Mouse (Mus musculus): ENCODE measurements at regions not wholly inside any gene's neighbourhood (a gene's known extent, or its start where the extent isn't known, plus 50 kb on each side); places are given as distances from the start of the nearest gene placed in this dataset.

DNA sequence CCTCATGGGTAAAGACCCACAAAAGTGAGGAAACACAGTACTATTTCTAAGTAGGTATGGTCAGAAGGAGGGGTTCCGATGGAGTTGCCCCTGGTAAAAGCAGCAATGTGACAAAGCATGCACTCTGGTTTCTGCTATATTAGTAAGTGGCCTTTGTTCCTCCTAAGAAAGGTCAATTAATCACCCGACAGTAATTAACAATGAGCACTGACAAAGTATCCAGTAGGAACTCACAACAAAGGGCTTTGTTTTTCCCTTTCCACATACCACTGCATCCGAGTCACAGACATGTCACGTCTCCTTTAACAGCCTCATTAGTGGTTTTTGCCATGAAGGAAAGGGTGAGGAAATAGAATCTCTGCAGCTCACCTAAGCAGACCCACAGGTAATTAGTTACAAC is 206.2 kb downstream of the Lnpk start:
- TF ChIP-seq CTCF (IDR thresholded peaks at IDR 0.05; ENCODE audit: borderline replicate concordance, insufficient read depth, low read length) (no peak), POLR2A (IDR thresholded peaks at IDR 0.05; ENCODE audit: low read depth, low read length) (no peak)
- Histone ChIP-seq H3K4me1 (ENCODE audit: control insufficient read depth, insufficient read depth, low read length) (no peaks in the 10 kb centered on the region), H3K27ac (ENCODE audit: insufficient read depth, low read length) (no peak overlapping the region), H3K4me3 (ENCODE audit: insufficient read depth, low read length) (no peak overlapping the region)

DNA sequence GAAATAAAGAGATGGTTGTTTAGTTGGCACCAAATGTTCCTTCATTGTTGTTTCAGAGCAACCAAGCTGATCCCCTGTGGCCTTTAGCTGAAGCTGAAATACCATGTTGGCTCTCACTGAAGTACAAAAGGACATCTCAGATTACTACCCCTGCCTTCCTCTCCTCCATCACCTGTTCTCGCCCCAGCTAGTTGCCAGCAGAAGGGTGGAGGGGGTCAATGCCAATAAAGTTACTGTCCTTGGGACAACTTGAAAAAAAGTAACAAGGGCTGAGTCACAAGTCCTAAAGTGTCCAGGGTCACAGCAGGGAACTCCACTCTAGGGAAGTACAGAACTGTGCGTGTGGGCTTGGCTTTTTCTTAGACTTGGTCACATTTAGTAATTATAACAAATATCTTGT is 216.0 kb downstream of the Lnpk start:
- no peak overlapping the region for H3K27ac ChIP-seq (ENCODE audit: insufficient read depth, low read length)
- no peak for TF ChIP-seq CTCF (IDR thresholded peaks at IDR 0.05; ENCODE audit: borderline replicate concordance, insufficient read depth, low read length)
- TF ChIP-seq POLR2A (IDR thresholded peaks at IDR 0.05; ENCODE audit: low read depth, low read length) = no peak
- H3K4me3 ChIP-seq (ENCODE audit: insufficient read depth, low read length) = no peak overlapping the region
- H3K4me1 ChIP-seq (ENCODE audit: control insufficient read depth, insufficient read depth, low read length) = no peaks in the 10 kb centered on the region

DNA sequence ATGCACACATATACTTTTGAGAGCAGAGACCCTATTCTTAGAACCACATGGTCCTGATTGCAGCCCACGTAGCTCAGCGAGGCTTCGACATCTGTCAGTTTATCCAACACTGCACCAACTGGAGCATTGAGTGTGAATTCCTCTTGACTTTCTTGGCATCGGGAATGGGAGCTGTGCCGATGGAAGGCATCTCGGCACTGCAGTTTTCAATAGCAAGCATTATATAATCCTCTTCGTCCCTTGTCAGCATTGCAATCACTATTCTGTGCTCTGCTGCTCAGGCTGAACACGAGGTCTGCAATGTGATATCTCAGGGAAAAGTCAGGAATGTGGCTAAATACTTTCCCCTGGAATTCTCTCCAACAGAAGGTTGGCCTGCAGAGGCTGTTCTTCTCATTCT is 224.6 kb downstream of the Lnpk start:
- no peak overlapping the region for H3K27ac ChIP-seq (ENCODE audit: insufficient read depth, low read length)
- TF ChIP-seq CTCF (IDR thresholded peaks at IDR 0.05; ENCODE audit: borderline replicate concordance, insufficient read depth, low read length) = no peak
- no peak for TF ChIP-seq POLR2A (IDR thresholded peaks at IDR 0.05; ENCODE audit: low read depth, low read length)

DNA sequence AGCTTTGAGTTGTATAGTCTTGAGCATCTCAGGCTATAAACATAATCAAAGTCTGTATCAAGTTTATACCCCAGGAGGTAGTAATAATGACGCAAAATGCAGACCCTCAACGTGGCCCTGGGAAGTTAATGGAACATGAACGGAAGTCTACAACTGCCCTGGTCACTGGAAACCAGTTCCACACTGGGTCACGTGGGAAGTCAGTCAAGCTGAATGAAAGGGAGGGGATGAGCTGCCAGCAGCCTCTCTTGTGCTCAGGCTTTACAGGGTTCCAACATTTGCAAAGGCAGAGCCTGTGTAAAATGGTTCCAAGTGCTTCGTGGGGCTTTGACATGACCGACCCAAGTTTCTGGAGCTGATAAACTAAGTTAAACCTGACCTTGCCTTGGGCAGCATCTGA is 229.4 kb downstream of the Lnpk start:
- Histone ChIP-seq H3K27ac (ENCODE audit: insufficient read depth, low read length) (no peak overlapping the region), H3K4me1 (ENCODE audit: control insufficient read depth, insufficient read depth, low read length) (0 out of 2 replicates have a peak, but pooled peaks cover 2% of the 10 kb centered on the region), H3K4me3 (ENCODE audit: insufficient read depth, low read length) (no peak overlapping the region)
- no peak for TF ChIP-seq CTCF (IDR thresholded peaks at IDR 0.05; ENCODE audit: borderline replicate concordance, insufficient read depth, low read length)
- TF ChIP-seq POLR2A (IDR thresholded peaks at IDR 0.05; ENCODE audit: low read depth, low read length) = no peak

More for the DNA sequence above, 224.6 kb downstream of the Lnpk start:
- Histone ChIP-seq H3K4me3 (ENCODE audit: insufficient read depth, low read length) (no peak overlapping the region), H3K4me1 (ENCODE audit: control insufficient read depth, insufficient read depth, low read length) (0 out of 2 replicates have a peak, but pooled peaks cover 2% of the 10 kb centered on the region)

DNA sequence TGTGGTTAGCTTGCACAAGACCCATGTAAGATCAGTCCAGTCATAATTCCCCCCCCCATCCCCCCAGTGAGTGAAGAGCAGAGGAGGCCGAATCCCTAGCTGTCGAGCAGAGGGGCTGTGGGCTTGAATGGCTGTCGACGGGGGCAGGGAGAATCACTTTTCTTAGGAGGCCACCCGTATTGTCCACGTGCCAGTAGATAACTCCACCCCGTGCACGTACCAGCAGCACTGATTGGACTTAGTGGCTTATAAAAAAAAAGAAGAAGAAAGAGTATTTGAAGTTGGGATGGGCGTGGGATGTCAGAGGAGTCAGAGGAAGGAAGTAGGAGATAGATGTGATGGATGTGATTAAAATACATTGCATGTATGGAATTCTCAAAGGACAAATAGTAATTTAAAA is 272.9 kb downstream of the Lnpk start:
- Histone ChIP-seq H3K4me1 (ENCODE audit: control insufficient read depth, insufficient read depth, low read length) (no peaks in the 10 kb centered on the region), H3K4me3 (ENCODE audit: insufficient read depth, low read length) (no peak overlapping the region), H3K27ac (ENCODE audit: insufficient read depth, low read length) (no peak overlapping the region)
- no peak for TF ChIP-seq CTCF (IDR thresholded peaks at IDR 0.05; ENCODE audit: borderline replicate concordance, insufficient read depth, low read length)
- no peak for TF ChIP-seq POLR2A (IDR thresholded peaks at IDR 0.05; ENCODE audit: low read depth, low read length)

DNA sequence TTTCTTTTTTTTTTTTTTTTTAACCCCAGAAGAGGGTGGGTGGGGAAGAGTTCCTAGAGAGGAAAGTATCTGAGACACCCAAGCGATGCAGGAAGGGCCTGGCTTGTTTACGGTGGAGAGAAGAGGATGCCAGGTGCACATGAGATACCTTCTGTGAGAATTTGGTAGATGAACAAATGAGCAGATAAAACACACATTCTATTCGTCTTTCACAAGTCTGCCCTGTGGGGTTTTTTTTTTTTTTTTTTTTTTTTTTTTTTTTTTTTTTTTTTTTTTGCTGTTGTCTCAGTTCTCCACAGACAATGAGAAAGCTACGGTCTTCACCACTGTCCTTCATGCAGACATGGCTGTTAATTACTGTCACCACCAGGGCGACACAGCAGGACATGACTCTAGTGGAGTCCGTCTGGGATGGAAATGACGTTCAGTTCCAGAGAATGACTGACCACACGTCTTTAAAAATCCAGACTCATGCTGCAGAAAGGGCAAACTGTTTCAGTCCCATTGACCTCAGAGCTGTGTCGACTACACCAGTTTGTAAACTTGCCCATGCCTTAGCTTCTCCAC is 278.3 kb downstream of the Lnpk start:
- Histone ChIP-seq H3K4me3 (ENCODE audit: insufficient read depth, low read length) (peak overlapping the region; percentile 26; the same call in 1 of the 2 replicates), H3K4me1 (ENCODE audit: control insufficient read depth, insufficient read depth, low read length) (peaks cover 3% of the 10 kb centered on the region; the same call in 1 of the 2 replicates), H3K27ac (ENCODE audit: insufficient read depth, low read length) (no peak overlapping the region)
- TF ChIP-seq POLR2A (IDR thresholded peaks at IDR 0.05; ENCODE audit: low read depth, low read length) = no peak
- TF ChIP-seq CTCF (IDR thresholded peaks at IDR 0.05; ENCODE audit: borderline replicate concordance, insufficient read depth, low read length) = no peak

DNA sequence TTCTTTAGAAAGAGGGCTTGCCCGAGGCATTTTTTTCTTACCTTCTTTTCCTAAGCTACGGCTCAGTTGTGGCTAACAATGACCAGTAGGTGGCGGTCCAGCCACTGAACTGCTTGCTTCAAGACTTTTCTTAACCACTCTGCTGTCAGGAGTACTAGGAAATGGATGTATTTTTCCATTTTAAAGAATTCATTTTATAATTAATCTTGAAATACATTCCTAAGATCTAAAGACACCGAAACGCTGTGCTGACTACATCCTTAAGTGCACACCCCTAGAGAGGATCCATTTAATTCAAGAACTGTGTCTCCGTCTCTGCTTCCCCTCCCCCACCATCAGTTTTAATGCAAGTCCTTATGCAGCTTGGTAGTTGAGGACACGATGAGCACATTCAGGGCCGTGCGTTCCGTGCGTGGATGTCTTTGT is 278.9 kb downstream of the Lnpk start:
- TF ChIP-seq POLR2A (IDR thresholded peaks at IDR 0.05; ENCODE audit: low read depth, low read length) = no peak
- peak; percentile 48; the same call in 1 of the 2 replicates for TF ChIP-seq CTCF (IDR thresholded peaks at IDR 0.05; ENCODE audit: borderline replicate concordance, insufficient read depth, low read length)
- Histone ChIP-seq H3K4me3 (ENCODE audit: insufficient read depth, low read length) (peak overlapping the region; percentile 26), H3K27ac (ENCODE audit: insufficient read depth, low read length) (no peak overlapping the region), H3K4me1 (ENCODE audit: control insufficient read depth, insufficient read depth, low read length) (peaks cover 3% of the 10 kb centered on the region; the same call in 1 of the 2 replicates)

DNA sequence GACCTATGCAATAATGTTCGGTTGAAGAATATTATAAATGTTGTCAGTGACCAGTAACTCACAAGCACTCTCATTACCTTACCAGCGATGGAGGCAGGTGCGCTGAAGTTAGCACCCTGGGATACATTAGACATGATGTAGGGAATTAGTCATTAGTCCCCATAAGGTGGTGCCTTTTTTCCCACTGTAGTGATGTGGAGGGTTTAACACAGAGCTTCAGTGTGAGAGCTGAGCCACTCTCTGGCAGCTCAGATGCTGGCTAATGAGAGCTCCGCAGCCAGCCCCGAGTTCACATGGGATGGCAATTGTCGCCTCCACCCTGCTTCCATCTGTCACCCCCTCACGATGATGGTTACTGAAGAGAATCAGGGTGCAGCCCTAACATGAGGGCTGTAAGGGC is 286.6 kb downstream of the Lnpk start:
- Histone ChIP-seq H3K27ac (ENCODE audit: insufficient read depth, low read length) (no peak overlapping the region), H3K4me1 (ENCODE audit: control insufficient read depth, insufficient read depth, low read length) (no peaks in the 10 kb centered on the region), H3K4me3 (ENCODE audit: insufficient read depth, low read length) (no peak overlapping the region)
- TF ChIP-seq CTCF (IDR thresholded peaks at IDR 0.05; ENCODE audit: borderline replicate concordance, insufficient read depth, low read length) (no peak), POLR2A (IDR thresholded peaks at IDR 0.05; ENCODE audit: low read depth, low read length) (no peak)

DNA sequence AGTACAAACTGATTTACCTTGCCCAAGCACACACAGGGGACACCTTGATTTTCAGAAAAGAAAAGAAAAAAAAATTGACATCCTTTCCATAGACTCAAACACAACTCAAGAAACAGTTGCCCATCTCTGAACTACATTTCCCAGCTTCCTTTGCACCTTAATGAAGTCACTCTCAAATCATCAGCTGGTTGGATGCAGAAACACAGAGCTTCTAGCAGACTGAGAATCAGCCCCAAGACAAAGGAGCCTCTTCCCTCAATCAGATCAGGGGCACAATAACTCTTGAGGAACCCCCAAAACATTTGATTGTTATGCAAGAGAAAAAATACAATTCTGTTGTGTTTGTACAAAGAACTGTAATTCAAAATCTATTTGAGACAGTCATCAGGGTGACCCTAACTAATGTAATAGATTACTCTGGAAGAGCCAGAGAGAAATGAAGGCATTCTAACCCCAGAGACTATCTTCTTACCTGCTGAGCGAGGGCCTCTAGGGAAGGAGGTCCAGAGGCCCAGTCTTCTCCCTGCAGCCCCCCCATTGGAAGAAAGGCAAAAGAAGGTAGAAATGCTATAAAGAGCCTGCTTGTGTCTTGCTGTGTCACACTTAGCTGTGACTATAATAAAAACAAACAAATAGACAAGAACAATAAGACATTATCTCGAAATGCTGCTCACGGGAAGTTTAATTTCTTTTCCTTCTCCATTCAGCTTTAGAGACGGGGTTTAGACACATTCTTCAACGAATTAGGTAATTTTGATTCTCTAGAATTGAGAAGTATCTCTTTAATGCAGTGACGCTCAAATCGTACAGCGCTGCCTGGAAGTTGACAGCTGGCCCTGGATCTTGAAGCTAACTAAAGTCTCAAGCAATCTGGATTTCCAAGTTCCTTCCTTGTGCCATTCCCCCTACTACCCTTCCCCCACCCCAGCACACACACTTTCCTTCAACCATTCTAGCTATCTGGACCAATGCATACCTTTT is 287.5 kb downstream of the Lnpk start:
- Histone ChIP-seq H3K4me1 (ENCODE audit: control insufficient read depth, insufficient read depth, low read length) (no peaks in the 10 kb centered on the region), H3K27ac (ENCODE audit: insufficient read depth, low read length) (no peak overlapping the region), H3K4me3 (ENCODE audit: insufficient read depth, low read length) (no peak overlapping the region)
- TF ChIP-seq POLR2A (IDR thresholded peaks at IDR 0.05; ENCODE audit: low read depth, low read length) (no peak), CTCF (IDR thresholded peaks at IDR 0.05; ENCODE audit: borderline replicate concordance, insufficient read depth, low read length) (no peak)

DNA sequence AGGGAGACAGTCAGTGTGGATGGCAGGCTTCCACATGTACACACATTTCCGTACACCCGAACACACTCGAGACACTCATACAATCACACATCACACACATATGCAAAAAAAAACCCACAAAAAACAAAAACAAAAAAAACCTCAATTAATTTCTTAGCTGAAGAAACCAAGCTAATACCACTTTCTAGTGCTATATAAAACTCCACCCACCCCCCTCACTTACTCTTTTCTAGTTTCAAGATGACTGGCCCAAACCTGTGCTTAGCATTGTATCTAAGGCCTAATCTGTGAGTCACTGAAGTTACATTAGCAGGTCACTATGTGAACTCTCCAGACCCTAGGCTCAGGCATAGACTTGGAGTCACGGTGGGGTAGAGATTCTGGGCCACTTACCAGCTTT is 293.6 kb downstream of the Lnpk start:
- Histone ChIP-seq H3K27ac (ENCODE audit: insufficient read depth, low read length) (no peak overlapping the region), H3K4me1 (ENCODE audit: control insufficient read depth, insufficient read depth, low read length) (no peaks in the 10 kb centered on the region), H3K4me3 (ENCODE audit: insufficient read depth, low read length) (no peak overlapping the region)
- TF ChIP-seq CTCF (IDR thresholded peaks at IDR 0.05; ENCODE audit: borderline replicate concordance, insufficient read depth, low read length) = no peak
- TF ChIP-seq POLR2A (IDR thresholded peaks at IDR 0.05; ENCODE audit: low read depth, low read length) = no peak
